Mouse (Mus musculus) spleen, embryonic (tissue): ENCODE measurements around the gene Tns2.

Experiments
- CTCF ChIA-PET: fragments of 350-600 bp; sonication (Branson Sonifier 250); formaldehyde crosslinking; loops from one replicate; lab custom pipeline; 2022; lab: Charles Lee

Tns2 gene

DNA sequence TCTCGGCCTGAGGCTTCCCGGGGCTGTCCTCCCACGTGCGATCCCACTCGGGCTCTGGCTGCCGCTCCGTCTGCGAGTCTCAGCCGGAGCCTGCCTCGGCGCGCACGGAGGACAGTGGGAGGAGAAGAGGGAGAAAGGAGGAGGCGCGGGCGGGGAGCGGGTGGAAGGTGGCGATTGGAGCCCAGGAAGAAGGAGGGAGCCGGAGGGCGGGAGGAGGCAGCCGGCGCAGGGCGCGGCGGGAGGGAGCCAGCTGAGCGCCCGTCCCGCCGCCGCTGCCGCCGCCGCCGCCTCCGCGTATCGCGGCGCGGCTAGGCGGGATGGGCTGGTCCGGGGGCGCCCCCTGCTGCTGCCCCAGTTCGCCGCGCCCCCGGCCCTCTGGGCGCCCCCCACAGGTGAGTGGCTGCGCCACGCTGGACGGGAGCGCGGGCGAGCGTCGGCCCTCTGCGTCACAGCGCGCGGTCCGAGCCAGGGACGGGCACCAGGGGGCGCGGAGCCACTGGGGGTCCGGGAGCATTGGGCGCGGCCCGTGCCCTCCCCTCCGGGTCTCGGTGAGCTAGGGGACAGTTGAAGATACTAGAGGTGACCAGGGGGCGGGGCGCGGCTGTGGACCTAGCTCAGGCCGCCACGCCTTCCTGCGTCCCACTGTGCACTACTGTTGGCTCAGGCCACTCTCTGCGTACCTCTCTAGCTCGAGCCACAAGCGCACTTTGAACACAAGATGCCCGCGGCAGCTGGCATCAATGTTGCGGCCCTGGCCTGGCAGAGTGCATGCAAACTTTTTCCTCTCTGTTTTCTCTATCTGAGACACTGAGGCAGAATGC, at the start of gene Tns2:
Tns2 (plus strand) TSS at position 253 of the 821 bp plus-strand sequence.
- CTCF ChIA-PET, result no interaction called here

DNA sequence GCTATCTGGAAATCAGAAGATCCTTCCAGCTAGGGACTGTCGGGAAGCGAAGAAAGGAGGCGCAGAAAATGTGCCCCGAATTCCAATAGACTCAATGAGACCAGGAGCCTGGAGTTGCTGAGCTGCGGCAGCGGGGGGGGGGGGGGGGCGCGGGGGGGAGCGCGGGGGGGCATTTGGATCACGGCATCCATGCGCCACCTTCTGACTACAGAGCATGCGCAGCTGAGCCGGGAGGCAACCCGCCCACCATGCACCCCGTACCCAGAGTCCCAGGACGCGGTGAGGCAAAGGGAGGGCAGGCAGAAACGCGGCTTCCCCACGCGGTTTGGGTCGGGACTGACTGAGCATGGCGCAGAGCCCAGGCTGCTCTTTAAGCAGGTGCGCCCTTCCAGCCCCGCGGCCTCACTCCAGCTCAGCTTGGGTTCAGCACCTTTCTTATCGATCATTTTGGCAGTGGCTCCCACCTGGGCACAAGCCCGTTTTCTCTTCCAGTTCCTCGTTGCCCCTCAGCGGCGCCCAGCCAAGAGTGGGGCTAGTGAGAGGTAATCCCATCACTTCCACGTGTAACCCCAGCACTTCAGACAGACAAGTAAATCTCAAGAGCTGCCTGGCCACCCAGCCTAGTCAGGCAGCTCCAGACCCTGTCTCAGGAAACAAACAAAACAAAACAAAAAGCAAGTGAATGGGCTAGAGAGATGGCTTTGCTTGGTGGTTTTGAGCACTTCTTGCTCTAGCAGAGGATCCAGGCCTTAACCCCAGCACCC, 48.1 kb upstream of the Tns2 start:
- CTCF ChIA-PET, result no interaction called here

DNA sequence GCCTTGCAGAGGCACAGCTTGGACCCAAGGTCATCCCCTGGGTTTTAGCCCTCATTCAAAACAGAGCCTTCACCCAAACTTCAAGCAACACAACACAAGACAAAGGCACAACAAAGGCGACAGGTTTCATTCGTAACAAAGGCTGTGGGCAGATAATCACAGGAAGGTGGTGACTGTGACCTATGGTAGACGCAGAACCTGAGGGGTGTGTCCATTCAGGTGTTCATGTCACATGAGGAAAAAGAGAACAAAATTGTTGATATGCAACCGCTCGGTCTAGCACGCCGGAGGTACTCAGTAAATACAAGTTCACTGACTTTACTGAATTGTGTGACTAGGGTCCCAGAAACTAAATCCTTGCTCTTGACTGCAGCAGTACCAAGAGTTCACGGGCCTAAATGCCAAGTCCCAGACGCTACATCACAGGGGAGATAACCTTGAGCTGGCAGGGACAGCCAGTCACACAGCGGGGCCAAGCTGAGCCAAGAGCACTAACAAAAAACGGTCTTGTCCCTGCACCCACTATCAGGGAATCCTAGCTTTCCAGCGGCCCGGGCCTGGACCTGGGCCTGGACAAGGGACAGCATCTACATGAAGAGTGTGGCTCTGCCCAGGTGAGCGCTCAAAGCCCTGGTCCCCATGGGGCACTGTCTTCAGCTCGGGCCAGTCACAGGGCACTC, 43.6 kb upstream of the Tns2 start:
- CTCF ChIA-PET, result no interaction called here

DNA sequence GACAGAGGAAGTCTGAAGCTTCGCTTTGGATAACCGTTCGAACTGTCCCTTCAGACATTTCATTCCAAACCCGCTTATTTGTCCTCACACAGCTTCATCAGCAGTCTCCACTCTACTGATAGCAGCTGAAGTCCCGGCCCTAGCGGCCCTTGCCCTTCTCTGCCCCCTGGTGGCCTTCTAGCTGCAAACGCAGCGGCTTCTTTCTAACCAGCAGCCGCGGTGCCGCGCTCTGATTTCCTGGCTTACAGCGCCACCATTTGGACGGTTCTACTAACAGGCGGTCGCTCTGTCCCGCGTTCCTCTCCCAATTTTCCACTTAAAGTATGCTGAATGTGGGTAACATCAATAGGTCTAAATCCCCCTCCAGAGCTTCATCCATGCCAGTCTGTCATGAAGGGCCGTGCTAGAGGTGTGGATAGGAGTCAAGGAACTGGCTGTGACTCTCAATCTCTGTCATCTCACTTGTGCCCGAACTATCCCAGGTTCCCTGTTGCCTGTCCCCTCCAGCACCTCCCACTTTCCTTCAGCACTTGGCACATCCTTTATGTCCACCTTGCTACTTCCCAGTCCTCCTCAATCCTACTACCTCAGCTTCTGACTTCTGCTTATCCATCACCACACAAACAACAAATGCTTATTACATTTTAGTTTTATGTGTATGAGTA, 34.4 kb upstream of the Tns2 start:
- CTCF ChIA-PET, result interaction anchor here (0.5 to 1.7 kb wide), 4 partner anchors 11 to 82 kb away, joined by 3 to 25 read pairs (median 6); no protein-coding TSS in a partner anchor

DNA sequence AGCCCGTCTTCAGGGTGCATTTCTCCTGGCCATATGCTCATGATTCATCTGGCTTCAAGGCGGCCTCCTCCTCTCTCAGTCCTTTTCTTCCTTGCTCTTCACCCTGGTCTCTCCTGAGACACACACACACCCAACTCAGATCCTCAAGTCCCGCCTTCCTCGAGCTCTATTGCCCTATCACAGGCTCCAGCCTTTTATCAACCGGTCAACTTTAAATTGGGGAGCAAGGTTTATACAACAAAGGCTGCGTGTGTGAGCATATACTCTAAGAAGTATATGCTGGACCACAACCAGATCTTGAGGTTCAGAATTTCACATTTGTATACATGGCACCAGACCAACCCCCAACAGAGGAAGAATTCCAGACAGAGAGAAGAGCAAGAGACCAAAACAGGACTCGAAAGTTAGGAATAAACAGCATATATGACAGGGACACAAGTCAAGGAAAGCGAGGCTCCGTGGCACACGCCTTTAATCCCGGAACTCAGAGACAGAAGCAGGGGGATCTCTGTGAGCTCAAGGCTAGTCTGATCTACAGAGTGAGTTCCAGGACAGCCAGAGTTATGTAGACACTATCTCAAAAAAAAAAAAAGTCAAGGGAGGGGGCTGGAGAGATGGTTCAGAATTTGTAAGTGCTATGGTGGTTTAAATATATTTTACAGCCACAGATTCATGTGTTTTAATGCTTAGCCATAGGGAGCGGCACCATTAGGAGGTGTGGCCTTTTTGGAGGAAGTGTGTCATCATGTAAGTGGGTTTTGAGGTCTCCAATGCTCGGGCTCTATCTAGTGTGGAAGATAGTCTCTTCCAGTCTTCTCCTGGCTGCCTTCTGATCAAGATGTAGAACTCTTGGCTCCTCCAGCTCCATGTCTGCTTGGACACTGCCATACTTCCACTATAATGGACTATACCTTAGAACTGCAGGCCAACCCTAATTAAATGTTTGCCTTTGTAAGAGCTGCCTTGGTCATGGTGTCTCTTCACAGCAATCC, 29.4 kb upstream of the Tns2 start:
- CTCF ChIA-PET, result interaction anchor here (0.6 to 0.7 kb wide), 2 partner anchors 15 to 82 kb away, joined by 3 to 4 read pairs; no protein-coding TSS in a partner anchor

DNA sequence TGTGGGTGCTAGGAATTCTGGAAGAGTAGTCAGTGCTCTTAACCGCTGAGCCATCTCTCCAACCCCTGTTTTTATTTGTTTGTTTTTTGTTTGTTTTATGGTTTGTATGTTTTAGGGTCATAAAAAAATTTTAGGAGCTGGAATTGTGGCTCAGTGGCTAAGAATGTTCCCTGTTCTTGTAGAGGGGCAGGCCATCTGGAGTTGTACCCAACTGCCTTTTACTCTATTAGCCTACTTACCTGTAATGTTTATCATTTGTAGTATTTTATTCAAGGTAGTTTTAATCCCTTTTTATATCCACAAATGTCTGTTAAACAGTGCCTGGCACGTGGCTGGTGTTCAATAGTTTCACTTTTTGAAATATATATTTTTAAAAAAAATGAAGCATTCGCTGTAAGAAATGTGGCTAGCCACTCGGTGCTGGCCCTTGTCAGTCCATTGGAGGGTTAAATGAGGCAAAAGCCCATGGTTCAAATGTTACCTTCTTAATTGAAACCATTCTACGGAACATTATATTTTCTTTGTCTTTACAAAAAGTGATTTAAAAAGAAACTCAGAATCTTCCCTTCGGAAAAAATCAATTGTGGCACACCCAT, 27.2 kb upstream of the Tns2 start:
- CTCF ChIA-PET, result no interaction called here

DNA sequence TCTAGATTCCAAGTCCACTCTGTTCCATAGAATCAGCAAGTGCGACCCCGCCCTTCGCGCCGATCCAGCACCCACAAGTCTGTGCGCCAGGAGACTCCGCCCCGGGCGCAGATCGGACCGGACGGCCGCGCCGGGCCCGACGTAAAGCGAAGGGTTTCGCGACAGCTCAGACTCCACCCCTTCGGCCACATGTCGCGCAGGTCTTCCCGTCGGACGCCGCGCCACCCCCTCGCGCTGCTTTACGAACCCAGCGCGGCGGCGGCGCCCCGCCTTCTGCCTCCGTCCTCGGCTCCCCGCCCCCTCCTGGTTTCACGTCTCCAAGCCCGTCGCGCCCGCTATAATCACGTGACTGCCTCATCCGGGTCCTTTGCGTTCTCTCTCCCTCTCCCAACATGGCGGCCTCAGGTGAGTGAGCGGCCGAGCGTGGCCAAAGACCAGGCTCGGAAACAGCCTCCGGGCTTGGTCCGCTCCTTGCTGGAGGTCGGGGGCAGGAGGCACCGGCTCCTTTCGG, 26.6 kb upstream of the Tns2 start, which contains the start of gene Eif4b:
Eif4b (plus strand) TSS at position 215 of the 511 bp plus-strand sequence.
- CTCF ChIA-PET, result no interaction called here

DNA sequence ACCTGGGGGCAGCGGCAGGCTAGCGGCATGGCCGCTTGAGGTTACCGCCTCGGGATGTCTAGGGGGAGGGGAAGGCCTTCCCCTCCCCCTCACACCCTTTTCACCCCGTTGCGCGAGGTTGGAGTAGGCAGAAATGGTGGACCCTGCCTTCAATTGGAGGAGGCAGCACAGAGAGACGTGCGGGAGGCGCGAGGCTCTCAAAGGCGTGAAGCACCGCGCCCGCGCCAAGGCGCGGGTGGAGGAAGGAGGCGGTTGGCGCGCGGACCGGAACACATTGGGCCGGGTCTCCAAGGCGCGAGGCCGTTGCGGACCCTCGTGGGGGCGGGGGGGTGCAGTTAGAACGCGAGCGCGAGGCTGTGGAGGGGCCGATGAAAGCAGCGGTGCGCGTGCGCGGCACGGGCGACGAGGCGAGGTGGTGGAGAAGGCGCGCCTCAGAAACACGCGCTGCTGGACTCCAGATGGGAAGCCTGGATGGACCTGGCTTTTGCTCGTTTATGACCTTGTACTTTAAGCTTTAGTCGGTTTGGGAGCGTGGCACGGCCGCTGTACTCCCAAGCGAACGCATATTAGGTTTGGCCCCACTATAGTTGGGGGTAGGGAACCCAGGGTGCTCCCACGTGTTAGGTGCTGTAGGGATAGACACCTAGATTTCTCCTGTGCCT, 26.0 kb upstream of the Tns2 start:
- CTCF ChIA-PET, result interaction anchor here (1.0 kb wide), 1 partner anchor 33 kb away, joined by 3 read pairs; no protein-coding TSS in a partner anchor

DNA sequence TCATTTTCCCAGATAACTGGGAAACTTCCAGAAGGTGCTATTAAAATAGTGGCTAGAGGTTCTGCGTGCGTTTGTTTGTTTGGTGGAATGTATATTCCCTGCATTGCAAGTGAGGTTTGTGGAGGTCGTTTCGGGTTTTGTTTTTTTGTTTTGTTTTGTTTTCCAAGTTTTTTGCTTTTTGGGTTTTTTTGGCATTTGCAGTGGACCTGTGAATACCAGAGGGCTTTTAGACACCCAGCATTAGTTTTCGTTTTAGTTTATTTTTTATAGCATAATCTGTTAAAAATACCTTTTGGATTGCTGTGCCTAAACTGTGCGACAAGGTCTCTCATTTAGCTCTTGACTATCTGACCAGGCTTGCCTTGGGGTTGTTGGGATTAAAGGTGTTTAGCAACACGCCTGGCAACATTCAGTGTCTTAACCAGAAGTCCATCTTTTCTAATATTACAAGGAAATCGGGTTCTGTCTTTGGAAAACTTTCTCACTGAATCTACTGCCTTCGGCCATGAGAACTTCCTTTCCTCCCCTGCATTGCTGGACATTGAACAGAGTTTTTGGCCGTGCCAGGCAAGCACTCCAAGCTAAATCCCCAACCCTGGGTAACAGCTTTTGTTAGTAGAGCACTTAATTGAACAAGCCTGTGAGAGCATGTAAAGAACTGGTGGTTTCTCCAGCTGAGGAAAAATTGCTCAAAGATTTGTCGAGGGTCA, 25.2 kb upstream of the Tns2 start:
- CTCF ChIA-PET, result interaction anchor here (0.6 to 1.0 kb wide), 2 partner anchors 32 to 383 kb away, joined by 3 to 9 read pairs; no protein-coding TSS in a partner anchor

DNA sequence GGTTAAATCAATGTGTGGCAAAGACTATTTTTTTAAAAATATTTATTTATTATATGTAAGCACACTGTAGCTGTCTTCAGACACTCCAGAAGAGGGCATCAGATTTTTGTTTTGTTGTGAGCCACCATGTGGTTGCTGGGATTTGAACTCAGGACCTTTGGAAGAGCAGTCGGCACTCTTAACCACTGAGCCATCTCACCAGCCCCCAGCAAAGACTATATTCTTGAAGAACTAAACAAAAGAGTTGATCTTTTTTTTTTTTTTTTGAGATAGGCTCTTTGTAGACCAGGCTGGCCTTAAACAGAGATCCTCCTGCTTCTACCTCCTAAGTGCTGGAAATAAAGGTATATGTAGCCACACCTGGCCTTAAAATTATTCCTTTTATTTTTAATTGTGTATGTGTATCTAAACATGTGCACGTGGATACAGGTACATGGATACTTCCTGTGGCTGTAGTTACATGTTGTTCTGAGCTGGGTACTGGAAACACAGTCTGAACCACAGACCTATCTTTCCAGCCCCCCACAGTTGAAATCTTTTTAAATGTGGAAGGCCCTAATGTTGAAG, 23.0 kb upstream of the Tns2 start:
- CTCF ChIA-PET, result interaction anchor here (0.7 kb wide), 2 partner anchors 12 to 79 kb away, joined by 3 to 4 read pairs; no protein-coding TSS in a partner anchor

DNA sequence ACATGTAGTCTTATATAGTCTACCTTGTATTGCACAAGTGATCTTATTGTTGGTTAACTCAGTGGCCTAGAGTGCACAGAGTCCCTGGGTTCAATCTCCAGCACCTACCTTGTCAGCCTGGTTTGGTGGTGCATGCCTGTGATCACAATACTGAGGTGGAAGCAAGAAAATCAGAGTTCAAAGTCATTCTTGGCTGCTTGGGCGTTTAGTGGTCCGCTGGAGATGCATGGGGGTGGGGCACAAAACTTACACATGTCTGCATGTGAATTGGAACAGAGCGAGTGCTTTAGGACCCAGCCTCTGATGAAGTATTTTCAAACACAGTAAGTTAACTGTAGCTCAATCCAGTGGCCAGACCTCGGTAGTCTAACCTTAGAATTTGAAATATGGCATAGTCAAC, 21.0 kb upstream of the Tns2 start:
- CTCF ChIA-PET, result interaction anchor here (0.5 kb wide), 1 partner anchor 10 kb away, joined by 6 read pairs; no protein-coding TSS in a partner anchor

DNA sequence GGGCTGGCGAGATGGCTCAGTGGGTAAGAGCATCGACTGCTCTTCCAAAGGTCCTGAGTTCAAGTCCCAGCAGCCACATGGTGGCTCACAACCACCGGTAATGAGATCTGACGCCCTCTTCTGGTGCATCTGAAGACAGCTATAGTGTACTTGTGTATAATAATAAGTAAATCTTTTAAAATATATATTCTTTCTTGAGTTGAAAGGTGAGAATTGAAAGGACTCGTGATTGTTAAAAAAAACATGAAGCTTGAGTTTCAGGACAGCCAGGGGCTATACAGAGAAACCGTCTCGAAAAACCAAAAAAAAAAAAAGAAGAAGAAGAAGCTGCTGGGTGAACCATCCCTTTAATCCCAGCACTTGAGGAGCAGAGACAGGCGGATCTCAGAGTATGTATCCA, 20.3 kb upstream of the Tns2 start:
- CTCF ChIA-PET, result interaction anchor here (0.6 kb wide), 1 partner anchor 39 kb away, joined by 3 read pairs; no protein-coding TSS in a partner anchor

DNA sequence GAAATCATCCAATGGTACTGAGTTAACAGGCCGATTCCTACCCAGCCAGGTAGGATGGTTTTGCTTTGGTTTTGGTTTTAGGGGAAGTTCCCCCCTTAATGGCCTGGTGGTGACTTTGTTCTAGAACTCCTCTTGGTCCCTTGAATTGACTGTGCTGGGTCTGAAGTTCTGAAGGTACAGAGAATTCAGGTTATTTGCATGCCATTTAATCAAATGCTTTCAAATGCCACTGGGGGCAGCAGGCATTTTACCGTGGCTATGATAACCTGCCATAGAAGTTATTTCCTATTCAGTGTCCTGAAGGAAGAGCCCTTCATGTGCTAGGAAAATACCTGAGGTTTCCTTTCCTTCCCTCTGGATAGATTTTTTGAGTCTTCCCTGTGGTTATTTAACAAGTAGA, 19.8 kb upstream of the Tns2 start:
- CTCF ChIA-PET, result no interaction called here

DNA sequence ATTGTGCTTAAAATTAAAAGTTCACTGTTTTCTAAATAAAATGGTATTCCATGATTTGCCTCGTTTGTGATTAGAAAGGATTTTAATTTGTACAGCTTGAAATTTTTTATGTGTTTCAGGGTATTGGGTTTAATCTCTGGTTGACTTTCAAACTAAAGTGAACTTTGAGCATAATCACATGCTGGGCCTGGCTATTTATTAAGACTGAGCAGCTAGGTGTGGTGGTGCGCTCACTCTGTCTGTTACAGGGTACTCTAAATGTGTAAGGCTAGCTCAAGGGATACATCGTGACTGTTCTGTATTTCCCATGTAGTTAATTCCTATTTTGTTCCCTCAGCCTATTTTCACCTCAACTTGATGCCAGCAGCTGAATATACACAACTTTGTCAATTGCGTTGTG, 18.1 kb upstream of the Tns2 start:
- CTCF ChIA-PET, result no interaction called here

DNA sequence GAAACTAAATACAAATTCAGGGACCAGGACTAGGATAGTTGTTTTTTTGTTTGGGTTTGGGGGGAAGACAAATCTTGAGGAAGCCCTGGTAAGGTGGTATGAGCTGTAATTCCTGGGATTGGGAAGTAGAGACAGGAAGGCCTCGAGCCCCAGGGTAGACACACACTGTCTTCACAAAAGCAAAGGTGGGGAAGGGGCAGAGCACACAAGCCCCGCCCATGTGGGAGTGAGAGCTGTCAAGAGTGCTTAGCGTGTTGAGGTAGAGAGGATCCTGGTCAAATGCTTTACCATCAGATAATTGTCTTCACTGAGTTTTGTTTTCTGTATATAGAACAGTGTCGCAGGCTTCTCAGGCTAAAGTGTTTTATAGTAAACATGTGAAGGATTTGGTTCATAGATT, 17.2 kb upstream of the Tns2 start:
- CTCF ChIA-PET, result no interaction called here

DNA sequence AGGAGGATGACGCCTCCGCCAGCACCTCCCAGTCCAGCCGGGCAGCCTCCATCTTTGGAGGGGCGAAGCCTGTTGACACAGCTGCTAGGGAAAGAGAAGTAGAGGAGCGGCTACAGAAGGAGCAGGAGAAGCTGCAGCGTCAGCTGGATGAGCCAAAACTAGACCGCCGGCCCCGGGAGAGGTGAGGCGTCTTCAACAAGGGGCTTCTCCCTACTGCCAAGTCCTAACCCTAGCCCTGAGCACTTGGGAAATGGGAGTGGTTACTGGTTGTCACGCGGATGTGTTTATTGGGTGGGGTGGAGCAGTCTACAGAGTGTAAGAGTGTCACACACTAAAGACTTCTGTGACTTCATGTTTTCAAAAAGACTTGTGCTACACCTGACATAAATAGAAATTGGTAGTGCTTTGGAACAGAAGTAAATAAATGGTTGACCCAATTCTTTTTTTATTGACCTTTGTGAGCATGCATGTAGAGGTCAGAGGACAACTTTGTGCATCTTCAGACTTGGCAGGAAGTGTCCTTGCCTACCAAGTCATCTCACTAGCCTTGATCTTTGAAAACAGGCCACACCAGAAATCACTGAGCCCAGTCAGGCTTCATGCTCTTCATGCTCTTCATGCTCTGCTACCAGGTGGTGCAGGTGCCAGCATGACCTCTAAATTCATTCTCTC, 10.2 kb upstream of the Tns2 start:
- CTCF ChIA-PET, result no interaction called here

DNA sequence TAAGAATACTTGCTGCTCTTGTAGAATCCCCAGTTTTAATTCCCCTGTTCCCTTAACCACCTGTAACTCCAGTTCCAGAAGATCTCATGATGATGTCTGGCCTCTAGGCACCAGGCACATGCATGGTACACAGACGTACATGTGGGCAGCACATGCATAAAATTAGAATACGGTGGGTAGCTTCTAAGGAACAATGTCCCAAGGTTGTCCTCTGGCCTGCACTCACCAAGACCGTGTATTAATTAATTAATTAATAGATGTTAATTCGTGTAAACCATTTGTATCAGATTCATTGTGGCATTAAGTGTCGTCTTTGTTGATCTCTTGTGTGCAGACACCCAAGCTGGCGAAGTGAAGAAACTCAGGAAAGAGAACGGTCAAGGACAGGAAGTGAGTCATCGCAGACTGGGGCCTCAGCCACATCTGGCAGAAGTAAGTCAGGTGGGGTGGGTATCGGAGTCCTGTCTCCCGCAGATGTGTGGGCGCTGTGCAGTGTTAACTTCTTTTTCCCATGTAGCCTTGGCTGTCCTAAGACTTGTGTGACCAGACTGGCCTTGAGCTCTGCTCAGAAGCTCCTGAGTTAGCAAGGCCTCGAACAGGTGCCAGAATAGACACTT, 9.0 kb upstream of the Tns2 start:
- CTCF ChIA-PET, result no interaction called here
